Comparison of ENCODE assay signal across 16 mouse cellular contexts in the genomic region with DNA sequence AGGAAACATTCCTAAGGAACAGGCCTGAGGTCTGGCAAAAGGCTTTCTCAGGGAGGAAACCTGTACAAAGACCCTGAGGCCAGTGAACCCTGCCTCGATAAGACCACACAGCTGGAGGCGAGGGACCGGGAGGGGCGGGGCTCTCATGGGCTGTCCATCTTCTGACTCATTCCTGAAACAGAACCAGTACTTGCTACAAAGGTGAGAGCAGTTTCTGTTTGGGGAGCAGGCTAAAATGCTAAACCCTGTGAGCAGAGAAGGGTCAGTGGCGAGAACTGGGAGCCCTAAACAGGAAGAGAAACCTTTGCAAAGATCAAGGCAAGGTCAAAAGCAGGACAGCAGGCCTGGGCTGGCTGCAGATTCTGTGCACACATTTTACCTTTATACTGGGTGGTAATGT. TPM values are rescaled to one million over a fixed set of nuclear protein-coding genes. Genes with fewer than 3 reads are reported as not detected.
DNase-seq lines count a peak whose midpoint lies in the region.
"Had no signal": no experiment of that assay in that cellular context is flagged by ENCODE, and none has a peak within 500 bp of the region (broad histone marks: within the 10 kb centered on the region; RNA-seq: fewer than 3 reads in every experiment).

No protein-coding gene starts in this region.

- H3K27ac ChIP-seq in limb, embryonic 10.5 days, result no peak overlapping the region
- H3K27ac ChIP-seq: embryonic facial prominence, embryonic 13.5 days; forebrain, embryonic 13.5 days; gastrocnemius, adult 2 months; liver, embryonic 14.5 days; midbrain, embryonic 10.5 days had no signal

- peaks cover 14% of the 10 kb centered on the region for H3K4me1 ChIP-seq in limb, embryonic 10.5 days

- no peaks in the 10 kb centered on the region for H3K9me3 ChIP-seq in limb, embryonic 10.5 days (replicated peaks)
- H3K9me3 ChIP-seq: embryonic facial prominence, embryonic 13.5 days; forebrain, embryonic 13.5 days; midbrain, embryonic 10.5 days had no signal

- no peaks in the 10 kb centered on the region for H3K27me3 ChIP-seq in limb, embryonic 10.5 days (ENCODE audit: low read depth, poor library complexity, severe bottlenecking)
- H3K27me3 ChIP-seq: embryonic facial prominence, embryonic 13.5 days; forebrain, embryonic 13.5 days had no signal

- H3K4me3 ChIP-seq in limb, embryonic 10.5 days, result no peak overlapping the region
- H3K4me3 ChIP-seq: embryonic facial prominence, embryonic 13.5 days; forebrain, embryonic 13.5 days; gastrocnemius, adult 2 months; midbrain, embryonic 10.5 days had no signal

- WGBS in limb, embryonic 10.5 days, result 63% methylated on average over 5 of the region's 5 CpGs

- DNase-seq in 3134 (ENCODE audit: extremely low read depth, insufficient read length, low spot score) (peak; percentile 16), 3T3-L1 (ENCODE audit: low read depth, low spot score) (peak; percentile 50)
- DNase-seq in adrenal gland, postnatal 14 days, result peak; percentile 34
- peak; percentile 61 to 75 for DNase-seq in kidney, postnatal 36 days
- DNase-seq in heart, postnatal 4 days, result no peak
- DNase-seq in limb, embryonic 10.5 days (ENCODE audit: low spot score), result no peak
- no peak for DNase-seq in frontal cortex, postnatal 10 days (ENCODE audit: low spot score in 2 of 2)
- DNase-seq: gastrocnemius, adult 2 months; heart, postnatal 36 days; layer of hippocampus, adult 9-11 months; lung, postnatal 10 days; right cerebral cortex, postnatal 25 days had no signal

- H3K36me3 ChIP-seq in limb, embryonic 10.5 days, result peaks cover 7% of the 10 kb centered on the region; the same call in 1 of the 2 replicates

RNA-seq across cellular contexts. Expression of a gene that starts 47.2 kb away (rescaled TPM):
- 53.0 and 66.5 TPM in 2 replicates for total RNA-seq in adrenal gland, postnatal 14 days (2021)
- total RNA-seq in heart, postnatal 4 days (2021), result 10 to 100 TPM; 52.9 to 59.1 TPM
- polyA plus RNA-seq in limb, embryonic 10.5 days (2016; fragmentation: Nextera tagmentation; extraction: Ambion mirVana), result 11.4 and 14.6 TPM in 2 replicates

RNA-seq across cellular contexts. Expression of a gene that starts 57.6 kb away (rescaled TPM):
- 46.8 and 48.1 TPM in 2 replicates for total RNA-seq in adrenal gland, postnatal 14 days (2021)
- total RNA-seq in heart, postnatal 4 days (2021), result 10 to 100 TPM; 41.6 to 43.0 TPM
- polyA plus RNA-seq in limb, embryonic 10.5 days (2016; fragmentation: Nextera tagmentation; extraction: Ambion mirVana), result 29.0 and 38.0 TPM in 2 replicates

Comparison
In these comparisons a context has a peak if more than half of its experiments do, and no peak if none do; other contexts are left out.
1. DNase-seq: peak in 3134 (single experiment), 3T3-L1 (single experiment), adrenal gland, postnatal 14 days (single experiment) and kidney, postnatal 36 days (2 of 2); none in heart, postnatal 4 days (single experiment), limb, embryonic 10.5 days (single experiment) and frontal cortex, postnatal 10 days (0 of 2).